Mouse (Mus musculus) hindbrain, embryonic 10.5 days (tissue): Measurements from ENCODE around the gene Pam. TPM values are rescaled to one million over a fixed set of nuclear protein-coding genes. Genes with fewer than 3 reads are reported as not detected.

Experiments
- DNase-seq: peaks from one replicate; pipeline ENCODE4 v3.0.0-alpha.2; 2017; ENCODE audit warnings: low spot score
- H3K27ac ChIP-seq: fragments of 300-500 bp; sonication (generic); 2 replicates; pipeline ENCODE4 v1.5.1; 2016; ENCODE audit warnings: mild to moderate bottlenecking, moderate library complexity
- H3K27me3 ChIP-seq: fragments of 300-500 bp; sonication (generic); 2 replicates; pipeline ENCODE4 v1.6.1; 2016; ENCODE audit warnings: mild to moderate bottlenecking; ENCODE audit not compliant: poor library complexity, insufficient read depth, severe bottlenecking
- H3K36me3 ChIP-seq: fragments of 300-500 bp; sonication (generic); 2 replicates; pipeline ENCODE4 v1.6.1; 2016; ENCODE audit warnings: mild to moderate bottlenecking, moderate library complexity
- H3K4me1 ChIP-seq: fragments of 300-500 bp; sonication (generic); replicated peaks from 2 replicates; pipeline ENCODE4 v1.6.1; 2016; ENCODE audit warnings: mild to moderate bottlenecking
- H3K4me3 ChIP-seq: fragments of 300-500 bp; sonication (generic); 2 replicates; pipeline ENCODE4 v1.5.1; 2016; ENCODE audit warnings: mild to moderate bottlenecking, moderate library complexity
- H3K9me3 ChIP-seq: fragments of 300-500 bp; sonication (generic); 2 replicates; pipeline ENCODE4 v1.6.1; 2016; ENCODE audit warnings: mild to moderate bottlenecking, moderate library complexity
- WGBS: fragments of 180-500 bp; shearing (Covaris S2); methylation state at CpG from one replicate; pipeline ENCODE4 v1.1.7; 2016; 5-methylcytosine and 5-hydroxymethylcytosine counted together
- polyA plus RNA-seq: library from polyadenylated mRNA; unstranded; fragments of >200 nt; fragmentation: Nextera tagmentation; extraction: Ambion mirVana; gene quantifications from 2 replicates; pipeline ENCODE4 v1.2.1, GENCODE M21; 2016

Gene Pam
- polyA plus RNA-seq, 1 experiment from 2014 or later = 16.5 TPM

DNA sequence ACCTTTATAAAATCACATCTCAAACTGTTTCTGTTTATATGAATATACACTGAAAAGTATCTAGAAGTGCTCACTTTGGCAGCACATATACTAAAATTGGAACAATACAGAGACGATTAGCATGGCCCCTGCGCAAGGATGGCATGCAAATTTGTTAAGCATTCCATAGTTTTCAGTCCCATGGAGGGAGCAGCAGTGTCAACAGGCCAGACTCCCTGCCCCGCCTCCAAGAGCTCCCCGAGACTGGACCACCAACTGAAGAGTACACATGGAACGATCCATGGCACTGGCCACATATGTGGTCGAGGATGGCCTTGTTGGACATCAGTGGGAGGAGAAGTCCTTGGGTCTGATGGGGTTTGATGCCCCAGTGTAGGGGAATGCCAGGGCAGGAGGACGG, 45.7 kb downstream of the Pam start:
- no peaks in the 10 kb centered on the region for H3K27me3 ChIP-seq
- peaks cover 51% of the 10 kb centered on the region for H3K4me1 ChIP-seq
- WGBS = 75% methylated on average over 7 of the region's 7 CpGs
- H3K4me3 ChIP-seq = no peak overlapping the region
- no peaks in the 10 kb centered on the region for H3K9me3 ChIP-seq
- H3K36me3 ChIP-seq = no peaks in the 10 kb centered on the region
- no peak overlapping the region for H3K27ac ChIP-seq
- DNase-seq = no peak

DNA sequence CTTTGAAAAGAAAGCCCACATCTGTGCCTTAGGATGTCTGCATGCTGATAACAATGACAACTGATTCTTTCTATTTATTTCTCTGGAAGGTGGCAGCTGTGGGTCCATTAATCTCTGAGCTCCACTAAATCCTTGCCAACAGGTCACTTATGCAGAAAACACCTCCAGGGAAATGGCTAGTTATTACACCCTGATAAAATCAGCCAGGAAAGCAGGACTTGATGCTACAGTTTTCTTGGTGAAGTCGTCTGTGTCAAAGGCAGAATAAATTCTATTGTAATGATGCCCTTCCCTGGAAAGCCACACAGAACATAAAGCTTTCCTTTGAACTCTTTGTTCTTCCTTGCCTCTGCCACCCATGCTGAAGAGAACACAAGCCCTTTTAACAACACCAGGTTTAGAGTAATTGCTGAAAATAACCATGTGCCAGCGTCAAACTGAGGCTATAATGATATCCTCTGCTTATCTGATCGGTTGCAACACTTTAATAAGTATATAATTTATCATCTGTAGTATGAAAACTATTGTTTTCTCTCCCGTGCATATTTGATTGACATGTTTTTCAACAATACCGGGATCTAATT, 47.1 kb downstream of the Pam start:
- peaks cover 38% of the 10 kb centered on the region for H3K4me1 ChIP-seq
- H3K36me3 ChIP-seq = no peaks in the 10 kb centered on the region
- no peak for DNase-seq
- H3K4me3 ChIP-seq = peak overlapping the region; percentile 1; the same call in 1 of the 2 replicates
- WGBS = 34% methylated on average over 5 of the region's 5 CpGs
- H3K9me3 ChIP-seq = no peaks in the 10 kb centered on the region
- H3K27ac ChIP-seq = peak overlapping the region; percentile 50
- H3K27me3 ChIP-seq = no peaks in the 10 kb centered on the region

DNA sequence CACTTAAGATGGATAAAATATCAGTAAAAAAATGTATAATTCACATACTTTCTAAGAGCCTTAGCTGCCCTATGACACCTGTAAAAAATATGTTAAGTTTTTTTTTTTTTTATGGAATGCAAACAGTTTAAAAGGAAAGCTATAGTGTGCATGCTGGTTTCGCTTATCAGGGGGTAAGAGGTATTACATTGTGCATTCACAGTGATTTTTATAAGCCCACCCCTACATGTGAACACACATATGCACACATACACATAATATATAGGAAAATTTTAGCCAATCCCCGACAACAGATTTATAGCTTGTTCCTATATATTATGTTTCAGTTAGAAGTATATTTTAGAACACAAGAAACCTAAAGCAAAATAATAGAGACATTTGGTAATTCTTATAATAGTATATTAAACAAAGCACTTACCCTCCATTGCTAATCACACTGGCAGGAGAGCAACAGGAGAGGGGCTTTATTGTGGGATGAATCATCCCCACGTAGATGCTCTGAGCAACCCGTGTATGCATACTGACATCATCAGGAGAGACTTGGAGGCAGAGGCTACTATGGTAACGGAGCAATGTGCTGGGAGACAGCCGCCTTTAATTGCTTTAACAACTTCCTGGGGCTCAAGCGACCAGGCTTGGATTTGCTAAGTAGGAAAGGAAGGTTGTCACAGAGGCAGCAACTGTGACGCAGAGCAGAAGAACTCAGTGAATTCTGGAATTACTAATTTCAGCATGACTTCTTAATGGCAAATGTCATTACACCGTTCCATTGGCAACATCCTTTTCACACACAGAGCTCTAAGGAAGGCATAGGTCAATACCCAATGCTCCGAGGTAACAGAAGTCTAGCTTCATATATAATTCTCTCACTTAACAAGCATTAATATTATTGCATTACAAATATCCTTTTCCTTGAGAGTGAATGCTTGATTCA, 47.9 kb downstream of the Pam start:
- Histone ChIP-seq H3K4me1 (peaks cover 41% of the 10 kb centered on the region), H3K36me3 (no peaks in the 10 kb centered on the region), H3K9me3 (no peaks in the 10 kb centered on the region), H3K4me3 (peak overlapping the region; percentile 1; the same call in 1 of the 2 replicates), H3K27ac (peak overlapping the region; percentile 50), H3K27me3 (no peaks in the 10 kb centered on the region)
- 29% methylated on average over 10 of the region's 10 CpGs for WGBS
- peak; percentile 39 for DNase-seq

DNA sequence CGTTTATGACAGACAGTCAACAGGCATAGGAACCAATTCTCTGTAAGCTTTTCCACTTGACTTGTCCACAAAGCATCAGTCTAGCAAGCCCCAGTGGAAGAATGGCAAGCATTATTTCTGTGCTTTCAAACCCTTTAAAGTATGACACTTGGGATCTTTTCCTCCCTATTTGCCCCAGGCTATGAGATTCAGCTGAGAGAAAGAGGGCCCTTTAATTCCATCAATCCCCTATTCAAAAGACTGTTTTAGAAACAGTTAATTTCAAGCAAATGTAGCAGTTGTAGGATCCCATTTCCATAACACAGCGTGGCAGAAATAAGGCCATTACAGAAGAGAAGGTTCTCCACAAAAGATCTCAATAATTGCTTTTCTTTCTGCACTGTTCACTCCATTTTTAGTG, 53.0 kb downstream of the Pam start:
- WGBS = 44% methylated on average over 2 of the region's 2 CpGs
- no peaks in the 10 kb centered on the region for H3K36me3 ChIP-seq
- H3K27ac ChIP-seq = no peak overlapping the region
- H3K27me3 ChIP-seq = no peaks in the 10 kb centered on the region
- no peak for DNase-seq
- H3K4me1 ChIP-seq = peaks cover 16% of the 10 kb centered on the region; the same call in 1 of the 2 replicates
- no peak overlapping the region for H3K4me3 ChIP-seq
- H3K9me3 ChIP-seq = no peaks in the 10 kb centered on the region

DNA sequence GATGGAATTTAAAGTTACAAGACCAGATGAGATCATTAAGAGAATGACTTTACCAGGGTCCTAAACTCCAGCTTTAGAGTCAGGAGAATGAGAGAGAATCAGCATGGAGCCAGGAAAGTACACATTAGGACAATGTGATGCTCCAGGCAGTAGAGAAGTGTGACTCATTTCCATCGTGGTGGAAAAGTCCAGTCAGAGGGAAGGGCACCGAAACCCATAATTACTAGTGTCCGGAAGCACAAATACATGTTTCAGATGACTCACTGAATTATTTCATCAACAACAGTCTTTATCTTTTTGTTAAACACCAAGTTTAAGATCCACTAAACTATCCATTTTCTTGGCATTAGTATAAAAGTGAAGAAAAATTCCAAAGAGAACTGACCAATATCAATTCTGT, 57.2 kb downstream of the Pam start:
- no peak for DNase-seq
- WGBS = 86% methylated on average over 3 of the region's 3 CpGs
- Histone ChIP-seq H3K9me3 (no peaks in the 10 kb centered on the region), H3K4me1 (peaks cover 8% of the 10 kb centered on the region; the same call in 1 of the 2 replicates), H3K27me3 (no peaks in the 10 kb centered on the region), H3K27ac (no peak overlapping the region), H3K4me3 (no peak overlapping the region), H3K36me3 (no peaks in the 10 kb centered on the region)

DNA sequence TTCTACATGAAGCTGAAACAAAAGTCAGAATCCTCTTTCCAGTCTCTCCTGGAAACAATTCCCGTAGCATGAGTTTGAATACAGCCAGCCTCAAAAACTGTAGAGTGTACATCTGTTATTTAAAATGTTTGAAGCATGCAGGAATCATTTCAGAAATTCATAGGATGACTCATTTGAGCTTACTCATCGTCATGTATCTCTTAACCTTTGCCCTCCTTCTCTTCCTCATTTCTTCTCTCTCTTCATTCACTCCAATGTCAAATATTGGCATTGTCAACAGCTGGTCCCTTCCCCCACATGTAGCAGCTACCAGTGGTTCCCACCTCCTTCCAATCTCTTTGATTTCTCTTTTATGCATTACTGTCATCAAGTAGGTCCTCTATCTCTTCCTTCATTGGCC, 59.7 kb downstream of the Pam start:
- 84% methylated on average over 2 of the region's 2 CpGs for WGBS
- H3K27ac ChIP-seq = no peak overlapping the region
- no peak for DNase-seq
- no peaks in the 10 kb centered on the region for H3K4me1 ChIP-seq
- no peak overlapping the region for H3K4me3 ChIP-seq
- no peaks in the 10 kb centered on the region for H3K27me3 ChIP-seq
- H3K36me3 ChIP-seq = no peaks in the 10 kb centered on the region
- H3K9me3 ChIP-seq = no peaks in the 10 kb centered on the region

DNA sequence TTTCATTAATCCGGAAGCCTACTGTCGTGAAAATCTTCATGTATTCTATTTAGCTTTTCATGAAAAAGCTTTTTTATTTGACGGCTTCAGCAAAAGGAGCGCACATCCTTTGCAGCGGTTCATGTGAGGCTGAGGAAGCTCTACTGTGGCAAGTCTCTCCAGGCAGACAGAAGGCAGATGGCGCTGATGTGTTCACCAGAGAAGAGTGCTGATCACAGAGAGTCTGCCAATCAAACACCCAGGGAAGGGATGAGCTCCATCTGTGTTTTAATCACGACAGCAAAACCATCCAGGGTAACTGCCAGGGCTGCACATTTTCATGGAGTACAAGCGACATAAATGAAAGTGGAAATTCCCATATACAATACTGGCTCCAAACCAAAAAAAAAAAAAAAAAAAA, 63.6 kb downstream of the Pam start:
- H3K4me3 ChIP-seq = no peak overlapping the region
- no peaks in the 10 kb centered on the region for H3K9me3 ChIP-seq
- H3K36me3 ChIP-seq = no peaks in the 10 kb centered on the region
- 86% methylated on average over 8 of the region's 8 CpGs for WGBS
- no peak for DNase-seq
- H3K4me1 ChIP-seq = no peaks in the 10 kb centered on the region
- H3K27me3 ChIP-seq = no peaks in the 10 kb centered on the region
- H3K27ac ChIP-seq = no peak overlapping the region

DNA sequence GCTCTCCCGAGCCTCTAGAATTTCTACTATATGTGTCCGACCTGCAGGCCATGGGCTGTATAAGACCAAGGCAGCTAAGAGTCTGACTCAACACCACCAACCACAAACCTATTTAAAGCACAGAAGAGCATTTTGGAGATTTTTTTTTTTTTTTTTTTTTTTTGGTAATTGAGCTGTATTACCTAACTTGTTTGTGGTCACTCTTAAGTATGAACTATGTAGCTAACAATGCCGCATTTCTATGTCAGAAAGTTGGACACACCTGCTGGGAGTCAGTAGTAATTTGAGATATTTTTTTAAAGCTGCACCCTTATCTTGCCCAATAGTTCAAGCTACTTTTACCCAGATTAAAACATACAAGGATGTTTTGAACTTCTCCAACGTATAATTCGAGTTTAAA, 66.4 kb downstream of the Pam start:
- Histone ChIP-seq H3K4me1 (no peaks in the 10 kb centered on the region), H3K4me3 (no peak overlapping the region), H3K9me3 (no peaks in the 10 kb centered on the region), H3K27me3 (no peaks in the 10 kb centered on the region), H3K27ac (no peak overlapping the region), H3K36me3 (no peaks in the 10 kb centered on the region)
- no peak for DNase-seq
- WGBS = 91% methylated on average over 5 of the region's 5 CpGs

DNA sequence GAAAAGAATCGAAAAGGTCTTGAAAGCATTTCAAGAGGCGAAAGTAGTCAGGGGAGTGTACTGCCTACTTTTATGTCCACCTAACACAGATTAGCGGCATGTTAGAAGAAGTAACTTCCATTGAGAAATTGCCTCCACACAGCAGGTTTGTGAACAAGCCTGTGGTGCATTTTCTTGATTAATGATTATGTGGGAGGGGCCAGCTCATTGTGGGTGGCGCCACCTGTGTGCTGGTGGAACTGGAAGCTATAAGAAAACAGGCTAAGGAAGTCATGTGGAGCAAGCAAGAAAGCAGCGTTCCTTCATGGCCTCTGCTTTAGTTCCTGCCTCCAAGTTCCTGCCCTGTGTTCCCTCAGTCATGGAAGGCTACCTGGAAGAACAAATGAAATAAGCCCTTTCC, 67.0 kb downstream of the Pam start:
- Histone ChIP-seq H3K36me3 (no peaks in the 10 kb centered on the region), H3K27me3 (no peaks in the 10 kb centered on the region), H3K4me3 (no peak overlapping the region), H3K4me1 (no peaks in the 10 kb centered on the region), H3K9me3 (no peaks in the 10 kb centered on the region), H3K27ac (no peak overlapping the region)
- no peak for DNase-seq
- 91% methylated on average over 5 of the region's 5 CpGs for WGBS

DNA sequence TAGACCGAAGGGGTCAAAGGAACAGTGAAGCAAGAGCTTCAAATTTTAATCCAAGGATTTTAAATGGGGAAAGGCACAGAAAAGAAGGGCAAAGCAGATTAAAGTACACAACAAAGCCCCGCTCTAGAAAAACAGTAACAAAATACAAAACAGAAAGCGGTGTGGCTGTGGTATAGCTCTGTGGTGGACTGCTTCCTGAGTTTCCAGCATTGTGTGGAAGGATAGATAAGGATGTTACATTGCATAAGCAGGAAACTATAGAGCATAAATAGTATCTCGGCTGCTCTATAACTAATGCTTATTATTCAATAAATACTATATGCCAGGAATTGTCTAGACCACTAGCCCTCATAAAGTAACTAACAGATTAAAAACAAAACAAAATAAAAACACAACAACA, 67.5 kb downstream of the Pam start:
- no peaks in the 10 kb centered on the region for H3K4me1 ChIP-seq
- no peak overlapping the region for H3K4me3 ChIP-seq
- no peaks in the 10 kb centered on the region for H3K9me3 ChIP-seq
- no peaks in the 10 kb centered on the region for H3K27me3 ChIP-seq
- H3K36me3 ChIP-seq = no peaks in the 10 kb centered on the region
- 97% methylated on average over 4 of the region's 4 CpGs for WGBS
- no peak overlapping the region for H3K27ac ChIP-seq
- no peak for DNase-seq

DNA sequence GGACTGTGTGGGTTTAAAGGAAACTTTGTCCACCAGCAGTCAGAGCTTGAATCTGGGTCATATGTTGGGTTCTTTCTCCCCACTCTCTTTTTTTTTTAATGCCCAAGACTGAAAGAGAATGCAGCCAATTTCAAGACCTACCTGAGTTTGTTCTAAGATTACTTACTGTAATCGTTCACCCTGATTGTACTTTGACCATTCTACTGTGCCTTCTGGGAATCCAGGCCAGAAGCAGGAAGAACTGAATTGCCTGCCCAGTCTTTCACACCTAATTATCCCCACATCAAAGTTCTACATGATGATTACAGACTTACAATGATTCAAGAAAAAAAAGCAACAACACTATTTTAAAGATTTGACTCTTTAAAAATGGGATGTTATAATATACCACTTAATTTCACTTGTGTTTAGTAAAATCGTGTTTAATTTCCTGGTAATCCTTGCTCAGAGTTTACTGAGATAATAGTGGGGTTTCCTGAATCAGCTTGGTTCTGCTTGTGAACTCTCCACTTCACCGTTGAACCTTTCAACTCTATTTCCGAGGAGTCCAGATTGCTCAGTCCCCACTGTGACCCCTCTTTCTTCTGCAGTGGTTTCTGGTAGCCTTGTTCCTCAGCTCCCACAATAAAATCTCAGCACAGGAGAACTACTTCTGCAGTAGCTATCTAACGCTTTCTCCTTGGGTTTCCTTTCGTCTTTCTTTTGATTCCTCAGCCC, 69.4 kb downstream of the Pam start:
- Histone ChIP-seq H3K4me1 (no peaks in the 10 kb centered on the region), H3K27me3 (no peaks in the 10 kb centered on the region), H3K36me3 (no peaks in the 10 kb centered on the region), H3K27ac (no peak overlapping the region), H3K9me3 (no peaks in the 10 kb centered on the region), H3K4me3 (no peak overlapping the region)
- DNase-seq = no peak
- 88% methylated on average over 6 of the region's 6 CpGs for WGBS

DNA sequence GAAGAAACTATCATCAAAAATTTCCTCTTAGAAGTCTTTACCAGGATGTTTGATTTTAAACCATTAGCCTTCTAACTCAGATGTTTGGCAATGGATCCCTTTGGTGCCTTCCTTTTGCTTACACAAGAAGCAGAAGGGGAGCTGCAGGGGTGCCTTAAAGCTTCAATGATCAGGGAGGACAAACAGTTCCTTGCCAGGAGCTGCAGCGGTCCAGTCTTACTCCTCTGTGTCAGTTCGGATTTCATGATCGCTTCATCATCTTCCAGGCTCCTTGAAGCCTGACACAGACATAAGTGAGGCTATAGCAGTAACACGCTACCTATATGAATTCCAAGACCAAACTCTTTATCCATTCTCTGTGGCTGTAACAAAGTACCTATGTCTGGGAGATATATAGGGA, 71.6 kb downstream of the Pam start:
- Histone ChIP-seq H3K4me1 (no peaks in the 10 kb centered on the region), H3K36me3 (no peaks in the 10 kb centered on the region), H3K27ac (no peak overlapping the region), H3K4me3 (no peak overlapping the region), H3K9me3 (no peaks in the 10 kb centered on the region), H3K27me3 (no peaks in the 10 kb centered on the region)
- WGBS = 80% methylated on average over 4 of the region's 4 CpGs
- DNase-seq = no peak

DNA sequence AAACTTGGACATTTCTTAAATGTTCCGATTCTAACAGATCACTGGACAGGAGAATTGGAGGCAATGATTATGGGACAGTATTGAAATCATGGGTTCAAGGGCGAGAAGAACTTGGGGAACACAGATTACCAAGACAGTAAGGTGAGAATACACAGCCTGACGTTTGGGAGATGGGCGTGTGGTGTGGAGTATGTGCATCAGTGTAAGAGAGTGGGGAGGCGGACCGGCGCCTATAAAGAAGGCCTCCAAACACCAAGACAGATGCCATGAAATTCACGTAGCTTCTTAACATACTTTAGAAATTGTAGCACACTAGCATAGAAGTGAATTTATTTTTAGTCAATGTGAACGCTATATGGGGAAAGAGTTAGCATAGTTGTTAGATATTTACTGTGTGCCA, 76.5 kb downstream of the Pam start:
- 91% methylated on average over 9 of the region's 9 CpGs for WGBS

More for the DNA sequence above, 76.5 kb downstream of the Pam start:
- H3K9me3 ChIP-seq = no peaks in the 10 kb centered on the region
- no peak overlapping the region for H3K4me3 ChIP-seq
- H3K4me1 ChIP-seq = no peaks in the 10 kb centered on the region
- no peaks in the 10 kb centered on the region for H3K36me3 ChIP-seq
- no peak for DNase-seq
- no peak overlapping the region for H3K27ac ChIP-seq
- no peaks in the 10 kb centered on the region for H3K27me3 ChIP-seq
